ENCODE assay signal across 9 mouse cellular contexts in genomic region chr4:42917402-42917774, GRCm38 (mm10). TPM values are rescaled to one million over a fixed set of nuclear protein-coding genes. Genes with fewer than 3 reads are reported as not detected.
A peak's percentile ranks its signal among the peaks of the same experiment; 100 is the strongest.
DNase-seq lines count a peak whose midpoint lies in the region; ATAC-seq and TF ChIP-seq lines count a peak whose summit lies in the region.
"Had no signal": no experiment of that assay in that cellular context is flagged by ENCODE, and none has a peak within 500 bp of the region (broad histone marks: within the 10 kb centered on the region; RNA-seq: fewer than 3 reads in every experiment).

No protein-coding gene starts in this region.

- no peak for TF ChIP-seq EP300 in liver, embryonic 14.5 days (IDR thresholded peaks at IDR 0.05; ENCODE audit: low read depth)

- no peaks in the 10 kb centered on the region for H3K9me3 ChIP-seq in heart, embryonic 14.5 days (ENCODE audit: control insufficient read depth, low read length)
- no peaks in the 10 kb centered on the region for H3K9me3 ChIP-seq in liver, embryonic 14.5 days (ENCODE audit: control insufficient read depth, low read length)

- no peak for DNase-seq in layer of hippocampus, adult 2 months (ENCODE audit: low spot score in 2 of 2)
- no peak for DNase-seq in layer of hippocampus, adult 9-11 months
- DNase-seq in liver, embryonic 14.5 days (ENCODE audit: low read depth in 3 of 3, low spot score in 3 of 3): no peak
- DNase-seq in testis, postnatal 10 days (ENCODE audit: low spot score): peak; percentile 54
- DNase-seq in layer of hippocampus, postnatal 25 days (ENCODE audit: extremely low spot score in 1 of 2, low spot score in 1 of 2): no peak
- no peak for DNase-seq in thymus, adult 18-20 months

- peaks cover 47% of the 10 kb centered on the region for H3K27me3 ChIP-seq in heart, embryonic 14.5 days (ENCODE audit: control insufficient read depth, insufficient read depth, low read length)
- peaks cover 59% of the 10 kb centered on the region for H3K27me3 ChIP-seq in liver, embryonic 14.5 days (ENCODE audit: control insufficient read depth, insufficient read depth, low read length)

- H3K36me3 ChIP-seq in heart, embryonic 14.5 days (ENCODE audit: control insufficient read depth, insufficient read depth, low read length): no peaks in the 10 kb centered on the region
- no peaks in the 10 kb centered on the region for H3K36me3 ChIP-seq in liver, embryonic 14.5 days (replicated peaks; ENCODE audit: control insufficient read depth, insufficient read depth, low read depth)

- no peak for TF ChIP-seq CTCF in layer of hippocampus, adult 2 months (conservative IDR thresholded peaks at IDR 0.05)
- no peak for TF ChIP-seq CTCF in liver, embryonic 14.5 days (IDR thresholded peaks at IDR 0.05; ENCODE audit: low read depth)

- peak overlapping the region; percentile 87 for H3K4me2 ChIP-seq in heart, embryonic 14.5 days (ENCODE audit: low read length)
- peak overlapping the region; percentile 58 for H3K4me2 ChIP-seq in liver, embryonic 14.5 days (ENCODE audit: low read depth)

- 3% methylated on average over 26 of the region's 26 CpGs for WGBS in heart, embryonic 14.5 days
- 3% methylated on average over 26 of the region's 26 CpGs for WGBS in liver, embryonic 14.5 days (ENCODE audit: insufficient replicate concordance)

- H3K9ac ChIP-seq in heart, embryonic 14.5 days (ENCODE audit: low read length): peak overlapping the region; percentile 85
- no peak overlapping the region for H3K9ac ChIP-seq in liver, embryonic 14.5 days (replicated peaks)

- peak overlapping the region; percentile 96 for H3K27ac ChIP-seq in layer of hippocampus, adult 2 months
- no peak overlapping the region for H3K27ac ChIP-seq in heart, embryonic 14.5 days (replicated peaks in 1 of 2; ENCODE audit: control insufficient read depth in 1 of 2, insufficient read depth in 1 of 2, low read depth in 2 of 2, low read length in 2 of 2)
- no peak overlapping the region for H3K27ac ChIP-seq in liver, embryonic 14.5 days

- ATAC-seq in common myeloid progenitor, adult 5-6 weeks (replicated peaks; ENCODE audit: low read depth, poor library complexity, severe bottlenecking): peak; percentile 45; the same call in 1 of the 2 replicates
- ATAC-seq in heart, embryonic 14.5 days (ENCODE audit: insufficient number of reproducible peaks, insufficient read depth, low FRiP score, low read depth): peak; percentile 41; the same call in 1 of the 2 replicates
- no peak for ATAC-seq in liver, embryonic 14.5 days (ENCODE audit: insufficient read depth)

- H3K4me1 ChIP-seq in heart, embryonic 14.5 days (ENCODE audit: control insufficient read depth in 2 of 2, insufficient read depth in 2 of 2, low read length in 2 of 2): no peaks in the 10 kb centered on the region
- H3K4me1 ChIP-seq in liver, embryonic 14.5 days (replicated peaks; ENCODE audit: control insufficient read depth in 2 of 2, insufficient read depth in 2 of 2, low read length in 1 of 2): no peaks in the 10 kb centered on the region

- H3K4me3 ChIP-seq in layer of hippocampus, adult 2 months: peak overlapping the region; percentile 80
- peak overlapping the region; percentile 67 to 69 for H3K4me3 ChIP-seq in heart, embryonic 14.5 days (ENCODE audit: control insufficient read depth in 1 of 2, insufficient read depth in 1 of 2, low read depth in 1 of 2, low read length in 2 of 2)
- peak overlapping the region; percentile 1 to 43; a peak in 3 of 4 replicates for H3K4me3 ChIP-seq in liver, embryonic 14.5 days (ENCODE audit: insufficient read depth in 1 of 2, low read depth in 2 of 2, low read length in 2 of 2)

RNA-seq across cellular contexts. Expression of gene Phf24, which starts 0.9 kb away (rescaled TPM):
- 100 to 1,000 TPM; 154 to 155 TPM for total RNA-seq in layer of hippocampus, adult 2 months (2021)
- 0.05 and 0.27 TPM in 2 replicates for total RNA-seq in common myeloid progenitor, adult 5-6 weeks (2017)
- polyA plus RNA-seq in heart, embryonic 14.5 days (2014; fragmentation: Nextera tagmentation; extraction: Ambion mirVana): 5.6 and 5.8 TPM in 2 replicates
- polyA plus RNA-seq in liver, embryonic 14.5 days (2012; rRNA removed): 0.12 and 0.16 TPM in 2 replicates
- 0.08 and 0.14 TPM in 2 replicates for polyA plus RNA-seq in liver, embryonic 14.5 days (2014; fragmentation: Nextera tagmentation; extraction: Ambion mirVana)
- 100 to 1,000 TPM; 137 to 149 TPM for total RNA-seq in layer of hippocampus, postnatal 25 days (2021)

RNA-seq across cellular contexts. Expression of gene Dnajb5, which starts 32.2 kb away (rescaled TPM):
- total RNA-seq in layer of hippocampus, adult 2 months (2021): 100 to 1,000 TPM; 187 to 211 TPM
- total RNA-seq in common myeloid progenitor, adult 5-6 weeks (2017): 1.2 and 1.4 TPM in 2 replicates
- polyA plus RNA-seq in heart, embryonic 14.5 days (2014; fragmentation: Nextera tagmentation; extraction: Ambion mirVana): 17.9 and 18.3 TPM in 2 replicates
- polyA plus RNA-seq in liver, embryonic 14.5 days (2012; rRNA removed): 0.90 and 1.3 TPM in 2 replicates
- polyA plus RNA-seq in liver, embryonic 14.5 days (2014; fragmentation: Nextera tagmentation; extraction: Ambion mirVana): 0.43 and 0.54 TPM in 2 replicates
- 100 to 1,000 TPM; 208 to 224 TPM for total RNA-seq in layer of hippocampus, postnatal 25 days (2021)

RNA-seq across cellular contexts. Expression of gene Fam205c, which starts 43.4 kb away (rescaled TPM):
- under 1 TPM; 0.42 to 0.51 TPM for total RNA-seq in layer of hippocampus, adult 2 months (2021)
- not detected in 2 replicates for total RNA-seq in common myeloid progenitor, adult 5-6 weeks (2017)
- 0.19 and 0.31 TPM in 2 replicates for polyA plus RNA-seq in heart, embryonic 14.5 days (2014; fragmentation: Nextera tagmentation; extraction: Ambion mirVana)
- polyA plus RNA-seq in liver, embryonic 14.5 days (2012; rRNA removed): 0.06 and 0.07 TPM in 2 replicates
- 0.15 and 0.30 TPM in 2 replicates for polyA plus RNA-seq in liver, embryonic 14.5 days (2014; fragmentation: Nextera tagmentation; extraction: Ambion mirVana)
- total RNA-seq in layer of hippocampus, postnatal 25 days (2021): under 1 TPM; 0.64 to 0.87 TPM
- polyA plus RNA-seq: large intestine, adult 2 months had no signal

RNA-seq across cellular contexts. Expression of gene 1700022I11Rik, which starts 52.0 kb away (rescaled TPM):
- not detected for total RNA-seq in layer of hippocampus, adult 2 months (2021)
- total RNA-seq in common myeloid progenitor, adult 5-6 weeks (2017): 0.41 TPM in 1 of 2 replicates, not detected in the other
- 0.57 and 0.70 TPM in 2 replicates for polyA plus RNA-seq in heart, embryonic 14.5 days (2014; fragmentation: Nextera tagmentation; extraction: Ambion mirVana)
- 0.07 TPM in 1 of 2 replicates, not detected in the other for polyA plus RNA-seq in liver, embryonic 14.5 days (2012; rRNA removed)
- polyA plus RNA-seq in liver, embryonic 14.5 days (2014; fragmentation: Nextera tagmentation; extraction: Ambion mirVana): 0.16 and 0.44 TPM in 2 replicates
- not detected for total RNA-seq in layer of hippocampus, postnatal 25 days (2021)

Comparison
In these comparisons a context has a peak if more than half of its experiments do, and no peak if none do; other contexts are left out.
1. H3K4me3 ChIP-seq: peak in every context shown above with its lines; median percentile 80 in layer of hippocampus, adult 2 months; 68 in heart, embryonic 14.5 days; 22 in liver, embryonic 14.5 days.
2. RNA of gene Phf24, which starts 0.9 kb away (total RNA-seq): 154 to 155 TPM in layer of hippocampus, adult 2 months and 137 to 149 TPM in layer of hippocampus, postnatal 25 days; 0.05 to 0.27 TPM in common myeloid progenitor, adult 5-6 weeks; every median in the first group is over 100 times any median in the second.
3. RNA of gene Dnajb5, which starts 32.2 kb away (total RNA-seq): 208 to 224 TPM in layer of hippocampus, postnatal 25 days and 187 to 211 TPM in layer of hippocampus, adult 2 months; 1.2 to 1.4 TPM in common myeloid progenitor, adult 5-6 weeks; every median in the first group is over 10 times any median in the second.